Mouse (Mus musculus): ENCODE data around the gene Rbfox1.

Rbfox1 gene

GRCm38 (mm10) chr16:6806246-6806645 lies 921.1 kb downstream of the Rbfox1 start:
- intact Hi-C loops (cut with DNase I): no loop called here

- intact Hi-C loops (cut with DNase I): no loop called here
Observed at GRCm38 (mm10) chr16:6807835-6808234, 922.7 kb downstream of the Rbfox1 start.

- intact Hi-C loops (cut with DNase I): no loop called here
Observed at GRCm38 (mm10) chr16:6813871-6814270, 928.7 kb downstream of the Rbfox1 start.

- intact Hi-C loops (cut with DNase I): no loop called here
Observed at GRCm38 (mm10) chr16:6821741-6822140, 936.6 kb downstream of the Rbfox1 start.

- intact Hi-C loops (cut with DNase I): loop anchor here (10.0 kb wide), 1 partner anchor 325 kb away; no protein-coding TSS in a partner anchor
Observed at GRCm38 (mm10) chr16:6829892-6830524, 944.9 kb downstream of the Rbfox1 start.

GRCm38 (mm10) chr16:6833486-6833885 lies 948.3 kb downstream of the Rbfox1 start:
- intact Hi-C loops (cut with DNase I): loop anchor here (10.0 kb wide), 1 partner anchor 329 kb away; no protein-coding TSS in a partner anchor

GRCm38 (mm10) chr16:6835051-6835450 lies 949.9 kb downstream of the Rbfox1 start:
- intact Hi-C loops (cut with DNase I): loop anchor here (10.0 kb wide), 1 partner anchor 330 kb away; no protein-coding TSS in a partner anchor

GRCm38 (mm10) chr16:6839299-6839995 lies 954.3 kb downstream of the Rbfox1 start:
- intact Hi-C loops (cut with DNase I): loop anchor here (10.0 kb wide), 1 partner anchor 335 kb away; no protein-coding TSS in a partner anchor

GRCm38 (mm10) chr16:6840007-6840406 lies 954.9 kb downstream of the Rbfox1 start:
- intact Hi-C loops (cut with DNase I): no loop called here

GRCm38 (mm10) chr16:6840461-6840860 lies 955.3 kb downstream of the Rbfox1 start:
- intact Hi-C loops (cut with DNase I): no loop called here

GRCm38 (mm10) chr16:6842066-6842785 lies 957.1 kb downstream of the Rbfox1 start:
- intact Hi-C loops (cut with DNase I): no loop called here

- intact Hi-C loops (cut with DNase I): no loop called here
Observed at GRCm38 (mm10) chr16:6844659-6845058, 959.5 kb downstream of the Rbfox1 start.

- intact Hi-C loops (cut with DNase I): no loop called here
Observed at GRCm38 (mm10) chr16:6851393-6851792, 966.2 kb downstream of the Rbfox1 start.

GRCm38 (mm10) chr16:6853796-6854195 lies 968.6 kb downstream of the Rbfox1 start:
- intact Hi-C loops (cut with DNase I): no loop called here

- intact Hi-C loops (cut with DNase I): no loop called here
Observed at GRCm38 (mm10) chr16:6861656-6862055, 976.5 kb downstream of the Rbfox1 start.

- intact Hi-C loops (cut with DNase I): no loop called here
Observed at GRCm38 (mm10) chr16:6882683-6883430, 997.7 kb downstream of the Rbfox1 start.

- intact Hi-C loops (cut with DNase I): no loop called here
Observed at GRCm38 (mm10) chr16:6883798-6884197, 998.6 kb downstream of the Rbfox1 start.

- intact Hi-C loops (cut with DNase I): no loop called here
Observed at GRCm38 (mm10) chr16:6885617-6886016, 1000.5 kb downstream of the Rbfox1 start.

- intact Hi-C loops (cut with DNase I): no loop called here
Observed at GRCm38 (mm10) chr16:6889221-6889620, 1004.1 kb downstream of the Rbfox1 start.

- intact Hi-C loops (cut with DNase I): no loop called here
Observed at GRCm38 (mm10) chr16:6897734-6898133, 1012.6 kb downstream of the Rbfox1 start.

- intact Hi-C loops (cut with DNase I): no loop called here
Observed at GRCm38 (mm10) chr16:6900006-6900405, 1014.9 kb downstream of the Rbfox1 start.

Measured in adrenal gland (tissue).